Mouse (Mus musculus) left cerebral cortex, adult 9 months (tissue): ENCODE results near the gene G0s2.
"Not testable (repeated sequence)": the region's sequence is repeated elsewhere in the genome, so short reads cannot be mapped to it uniquely, and the experiment has no call there.

Source experiments
- DNase-seq, 2 experiments: peaks; one replicate each; pipeline ENCODE4 v3.0.0; 2022; ENCODE audit warnings: low spot score in 2 of 2

The G0s2 gene

DNA sequence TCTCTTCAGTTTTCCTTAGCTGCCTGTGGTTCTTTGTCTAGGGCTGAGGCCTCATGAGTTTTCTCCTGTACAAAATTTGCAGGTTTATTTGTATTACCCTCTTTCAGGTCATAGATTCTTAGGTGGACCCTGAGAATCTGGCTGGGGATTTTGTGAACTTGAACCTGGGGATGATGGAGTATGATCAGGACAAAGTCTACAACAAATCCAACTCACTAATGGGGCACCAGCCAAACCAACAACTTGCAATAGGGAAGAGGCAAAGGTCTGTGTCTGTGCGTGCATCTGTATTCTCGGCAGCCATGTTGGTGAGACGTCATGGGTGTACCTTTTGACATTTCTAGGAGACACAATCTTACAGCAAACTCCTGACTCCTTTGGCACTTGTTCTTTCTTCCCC, 16.1 kb upstream of the G0s2 start:
- DNase-seq = no peak

DNA sequence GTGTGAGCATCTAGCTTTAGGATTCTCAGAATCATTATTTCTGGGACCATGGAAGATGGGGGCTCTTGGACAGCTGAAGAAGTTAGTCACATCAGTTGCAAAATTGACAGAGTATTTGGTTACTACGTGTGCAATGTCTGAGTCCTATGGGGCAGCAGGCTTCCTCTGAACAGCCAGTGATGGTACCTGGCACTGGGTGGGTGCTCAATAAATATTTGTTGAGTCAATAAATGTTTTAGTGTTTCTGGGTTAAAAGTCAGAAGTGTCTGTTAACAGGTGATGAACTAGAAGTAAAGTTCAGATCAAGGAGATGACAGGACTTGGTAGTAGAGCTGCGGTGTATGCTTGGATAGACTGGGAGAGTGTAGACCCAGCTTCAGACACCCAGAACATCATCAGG, 14.6 kb upstream of the G0s2 start:
- DNase-seq = no peak

DNA sequence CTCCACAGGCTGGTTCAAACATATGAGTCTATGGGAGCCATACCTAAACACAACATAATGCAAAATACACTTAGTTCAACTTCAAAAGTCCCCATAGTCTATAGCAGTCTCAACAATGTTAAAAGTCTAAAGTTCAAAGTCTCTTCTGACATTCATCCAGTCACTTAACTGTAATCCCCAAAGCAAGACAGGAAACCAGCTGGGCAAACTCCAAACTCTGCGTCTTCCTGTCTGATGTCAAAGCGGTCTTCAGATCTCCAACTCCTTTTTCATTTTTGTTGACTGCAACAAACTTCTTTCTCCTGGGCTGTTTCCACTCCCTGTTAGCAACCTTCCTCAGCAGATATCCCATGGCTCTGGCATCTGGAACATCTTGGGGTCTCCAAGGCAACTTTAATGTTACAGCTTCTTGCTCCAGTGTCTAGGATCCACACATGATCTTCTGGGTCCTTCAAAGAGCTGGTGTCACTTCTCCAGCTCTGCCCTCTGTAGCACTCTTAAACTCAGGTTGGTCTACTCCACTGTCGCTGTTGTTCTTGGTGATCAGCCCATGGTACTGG, 12.8 kb upstream of the G0s2 start:
- DNase-seq = not testable (repeated sequence)

DNA sequence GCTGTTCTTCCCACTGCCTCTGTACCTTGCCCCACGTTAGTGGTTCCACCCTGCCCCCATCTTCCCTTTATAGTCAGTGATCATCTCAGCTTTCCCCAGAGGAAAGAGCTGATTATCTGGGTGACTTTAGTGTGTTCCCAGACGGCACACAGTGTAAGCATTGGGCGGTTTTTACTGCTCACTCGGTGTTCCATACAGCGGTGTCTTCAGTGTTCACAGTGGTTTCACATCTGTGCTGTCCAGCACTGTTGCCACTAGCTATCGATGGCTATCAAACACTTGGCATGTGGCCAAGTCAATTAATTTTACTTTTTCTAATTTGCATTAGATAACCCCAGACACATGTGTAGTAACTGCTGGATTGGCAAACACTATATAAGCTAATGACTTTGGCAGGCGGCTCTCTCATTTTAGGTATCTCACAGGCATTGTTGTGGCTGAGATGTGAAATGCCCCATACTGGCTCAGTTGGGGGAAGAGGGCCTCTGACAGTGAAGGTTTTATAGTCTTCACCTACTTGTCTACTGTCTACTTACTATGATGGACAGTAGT, 11.3 kb upstream of the G0s2 start:
- DNase-seq = no peak

DNA sequence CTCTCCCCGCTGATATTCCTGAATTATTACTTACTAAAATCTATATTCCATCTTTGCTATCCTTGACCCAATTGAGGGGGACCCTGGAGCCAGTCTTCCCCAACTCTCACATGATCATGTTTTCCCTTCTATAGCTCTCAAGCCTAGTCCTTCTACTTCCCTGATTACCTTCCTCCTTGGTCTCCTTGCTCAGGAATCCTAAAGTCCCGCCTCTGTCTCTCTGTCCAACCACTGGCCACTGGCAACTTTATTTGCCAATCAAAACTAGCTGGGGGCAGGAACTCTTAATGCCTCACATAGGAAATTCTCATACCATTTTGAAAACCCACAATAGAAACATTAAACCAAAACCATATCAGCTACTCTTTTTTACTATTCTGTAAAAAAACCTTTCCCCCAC, 8.3 kb upstream of the G0s2 start:
- DNase-seq = no peak

DNA sequence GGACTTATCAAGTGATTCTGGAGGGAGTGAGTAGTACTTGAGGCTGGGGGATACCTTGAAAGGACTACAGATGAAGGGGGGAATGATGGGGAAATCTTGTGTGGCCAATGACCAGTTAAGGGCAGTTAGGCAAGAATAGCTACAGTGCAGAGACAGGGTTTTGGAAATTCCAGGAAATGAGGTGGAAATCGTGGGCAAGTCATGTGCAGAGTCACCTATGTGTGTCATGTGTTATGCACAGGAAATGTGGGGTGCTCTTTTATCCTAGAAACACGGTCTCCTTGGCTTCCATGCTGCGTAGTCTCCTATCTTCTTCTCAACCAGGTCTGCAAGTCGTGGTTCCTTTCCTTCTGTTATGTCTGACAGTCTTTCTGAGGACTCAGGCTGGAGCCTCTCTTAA, 6.5 kb upstream of the G0s2 start:
- no peak for DNase-seq

DNA sequence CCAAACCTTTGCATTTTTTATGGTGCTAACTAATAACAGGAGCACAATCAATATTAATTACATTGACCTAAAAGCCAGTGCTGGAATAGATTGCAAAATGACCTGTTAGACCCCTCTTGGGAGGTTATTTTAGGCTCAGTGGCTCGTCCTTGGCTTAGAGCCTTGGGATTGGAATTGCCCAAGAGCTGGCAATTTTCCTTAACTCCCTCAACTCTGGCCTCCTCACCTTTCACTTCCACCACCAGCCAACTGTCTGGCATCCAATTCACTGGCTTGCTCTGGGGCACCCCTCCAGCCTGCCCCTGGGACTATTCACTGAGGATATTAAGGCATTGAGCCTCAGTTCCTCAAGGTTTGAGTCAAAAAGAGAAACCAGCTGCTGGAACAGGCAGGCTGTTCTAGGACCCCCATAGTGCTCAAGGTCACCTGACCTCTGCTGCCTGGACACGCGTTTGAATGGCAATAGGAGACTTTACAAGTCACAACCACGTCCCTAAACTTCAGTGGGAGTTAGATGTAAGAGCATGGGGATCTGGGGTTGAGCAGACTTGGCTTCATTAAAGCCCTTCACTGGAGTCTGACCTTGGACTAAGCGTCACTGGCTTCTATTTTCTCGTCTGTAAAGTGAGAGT, 5.5 kb upstream of the G0s2 start:
- DNase-seq = no peak

DNA sequence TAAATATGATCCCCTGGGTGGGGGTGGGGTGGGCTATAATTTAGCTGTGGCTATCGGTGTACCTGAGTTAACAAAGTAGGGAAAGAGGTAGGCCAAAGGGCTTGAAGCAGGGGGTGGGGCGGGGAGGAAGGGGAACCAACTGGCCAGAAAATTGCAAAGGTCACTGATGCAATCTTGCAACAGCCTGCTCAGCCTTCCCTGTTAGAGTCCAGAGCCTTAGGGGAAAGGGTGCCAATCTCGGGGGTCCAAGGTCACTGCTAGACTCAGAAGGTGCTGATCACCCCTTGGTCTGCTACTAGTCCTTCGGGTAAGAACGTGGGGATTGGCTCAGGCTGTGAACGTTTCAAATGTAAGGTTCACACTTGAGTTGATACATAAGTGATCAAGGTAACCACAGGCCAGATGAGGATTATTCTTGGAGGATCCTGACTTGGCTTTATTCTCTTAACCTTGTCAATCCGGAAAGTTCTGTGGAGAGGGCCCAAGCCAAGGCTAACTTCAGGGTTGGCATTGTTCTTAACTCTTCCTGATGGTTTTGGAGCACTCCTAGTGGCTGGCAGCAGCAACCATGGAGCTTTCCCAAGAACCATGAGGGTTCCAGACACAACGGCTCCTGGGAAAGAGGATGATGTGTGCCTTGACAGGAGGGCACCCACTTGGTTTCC, 1.5 kb upstream of the G0s2 start:
- no peak for DNase-seq

DNA sequence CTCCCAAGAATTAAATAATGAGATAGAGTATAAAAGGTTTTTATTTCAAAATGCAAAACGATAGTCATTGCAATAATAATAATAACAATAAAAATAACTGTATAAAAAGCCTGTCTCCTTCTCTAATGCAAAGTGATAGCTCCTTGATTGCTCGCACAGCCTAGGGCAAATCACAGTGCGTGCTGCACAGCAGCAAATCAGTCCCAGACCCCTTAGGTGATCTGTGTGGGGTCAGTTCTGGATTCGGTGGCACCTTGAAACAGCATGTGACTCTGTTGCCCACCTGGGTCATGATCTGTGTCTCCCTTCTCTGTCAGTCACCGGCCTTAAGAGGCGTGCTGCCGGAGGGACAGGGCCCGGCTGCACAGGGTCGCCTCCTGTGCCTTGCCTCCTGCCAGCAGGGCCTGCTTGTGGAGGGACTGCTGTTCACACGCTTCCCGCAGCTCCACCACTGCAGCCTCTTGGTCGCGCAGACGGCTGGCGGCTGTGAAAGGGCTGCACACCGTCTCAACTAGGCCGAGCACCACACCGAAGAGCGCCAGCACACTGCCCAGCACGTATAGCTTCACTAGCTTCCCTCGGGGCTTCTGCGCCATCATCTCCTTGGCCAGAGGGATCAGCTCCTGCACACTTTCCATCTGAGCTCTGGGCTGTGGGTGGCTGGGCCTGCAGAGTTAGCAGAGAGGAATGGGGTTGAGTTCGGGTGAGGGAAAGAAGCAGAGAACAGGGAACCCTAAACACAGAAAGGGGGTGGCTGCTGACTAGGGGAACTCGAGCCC, 691 bp downstream of the G0s2 start:
- no peak for DNase-seq

DNA sequence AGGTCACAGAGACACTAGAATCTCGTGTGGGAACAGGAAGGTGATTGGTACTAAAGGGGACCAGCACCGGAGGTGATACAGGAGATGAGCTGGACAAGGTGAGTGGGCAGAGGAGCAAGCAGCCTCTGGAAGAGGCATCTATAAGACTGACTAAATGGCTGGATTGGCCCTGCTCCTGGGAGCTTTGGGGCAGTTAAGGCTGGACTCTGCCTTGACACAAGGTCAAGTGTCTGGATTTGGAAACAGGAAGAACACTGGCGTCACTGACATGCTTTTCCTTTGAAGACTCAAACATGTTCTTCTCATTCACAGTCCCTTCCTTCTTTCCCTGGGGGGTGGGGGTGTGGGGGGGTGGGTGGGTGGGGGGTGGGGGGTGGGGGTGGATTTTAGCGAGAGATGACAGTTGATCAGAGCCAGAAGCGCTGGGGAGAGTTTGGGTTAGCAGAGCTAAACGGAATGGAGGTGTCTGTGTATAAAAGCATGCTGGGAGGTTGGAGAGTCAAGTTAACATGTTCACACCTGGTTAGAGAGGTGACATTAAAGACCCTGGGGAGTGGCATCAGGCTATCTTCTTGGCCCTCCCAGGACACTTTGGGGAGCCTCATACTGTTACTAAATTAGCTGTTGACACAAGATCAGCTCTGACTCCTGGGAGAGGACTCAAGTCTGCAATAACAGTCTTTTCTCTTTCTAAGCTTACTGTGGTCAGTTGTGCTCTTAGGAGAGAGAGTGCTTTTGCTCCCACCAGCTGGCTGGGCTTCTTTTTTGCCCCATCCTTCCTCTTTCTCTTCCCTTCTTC, 1.9 kb downstream of the G0s2 start:
- DNase-seq = no peak

DNA sequence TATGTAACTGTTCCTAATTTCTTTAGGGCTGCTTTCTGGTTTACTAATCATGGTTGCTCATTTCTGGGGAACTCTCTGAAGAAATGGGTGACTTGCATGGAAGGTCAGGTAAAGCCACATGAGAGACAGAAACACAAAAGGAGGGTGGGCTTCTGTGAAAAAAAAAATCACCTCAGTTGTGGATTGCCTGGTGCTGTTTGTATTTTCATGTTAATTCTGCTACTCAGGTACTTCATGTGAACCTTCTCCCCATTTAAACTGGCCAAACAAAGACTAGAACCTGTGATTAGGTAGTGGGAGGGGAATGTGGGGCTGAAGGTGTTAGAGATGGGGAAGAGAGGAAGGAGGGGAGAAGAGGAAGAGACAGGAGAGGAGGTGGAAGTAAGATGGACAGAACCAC, 7.3 kb downstream of the G0s2 start:
- no peak for DNase-seq

DNA sequence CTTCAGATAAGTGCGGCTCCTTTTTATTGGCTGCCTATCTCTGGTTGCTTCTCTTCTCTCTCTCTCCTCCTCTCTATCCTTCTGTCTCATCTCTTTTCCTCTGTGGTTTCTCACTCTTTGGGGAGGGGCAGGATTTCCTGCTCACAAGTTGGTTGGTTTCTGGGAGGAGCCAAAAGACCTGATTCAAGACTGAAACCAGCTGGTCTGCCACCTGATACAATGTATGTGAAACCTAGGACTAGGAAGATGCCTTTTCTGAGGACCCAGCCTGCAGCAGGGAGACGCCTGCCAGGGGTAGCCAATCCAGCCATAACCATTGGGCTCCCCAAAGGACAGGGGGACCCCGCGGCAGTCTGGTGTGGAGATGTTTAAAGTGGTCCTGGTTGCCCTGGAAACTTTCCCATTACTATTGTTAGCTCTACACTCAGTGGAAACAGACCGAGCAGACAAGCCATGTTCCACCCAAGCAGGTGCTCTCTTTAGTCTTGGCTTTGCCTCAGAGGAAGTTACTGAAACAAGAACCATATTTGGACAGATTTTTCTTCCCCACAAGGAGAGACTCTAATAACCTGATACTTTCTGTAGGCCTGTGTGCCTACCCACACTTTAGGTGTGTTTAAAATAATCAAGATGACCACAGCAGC, 8.9 kb downstream of the G0s2 start, which contains the start of gene Hsd11b1:
Gene Hsd11b1, minus strand, starts transcription at position 121 of the 644 bp plus-strand sequence.
- DNase-seq = no peak

DNA sequence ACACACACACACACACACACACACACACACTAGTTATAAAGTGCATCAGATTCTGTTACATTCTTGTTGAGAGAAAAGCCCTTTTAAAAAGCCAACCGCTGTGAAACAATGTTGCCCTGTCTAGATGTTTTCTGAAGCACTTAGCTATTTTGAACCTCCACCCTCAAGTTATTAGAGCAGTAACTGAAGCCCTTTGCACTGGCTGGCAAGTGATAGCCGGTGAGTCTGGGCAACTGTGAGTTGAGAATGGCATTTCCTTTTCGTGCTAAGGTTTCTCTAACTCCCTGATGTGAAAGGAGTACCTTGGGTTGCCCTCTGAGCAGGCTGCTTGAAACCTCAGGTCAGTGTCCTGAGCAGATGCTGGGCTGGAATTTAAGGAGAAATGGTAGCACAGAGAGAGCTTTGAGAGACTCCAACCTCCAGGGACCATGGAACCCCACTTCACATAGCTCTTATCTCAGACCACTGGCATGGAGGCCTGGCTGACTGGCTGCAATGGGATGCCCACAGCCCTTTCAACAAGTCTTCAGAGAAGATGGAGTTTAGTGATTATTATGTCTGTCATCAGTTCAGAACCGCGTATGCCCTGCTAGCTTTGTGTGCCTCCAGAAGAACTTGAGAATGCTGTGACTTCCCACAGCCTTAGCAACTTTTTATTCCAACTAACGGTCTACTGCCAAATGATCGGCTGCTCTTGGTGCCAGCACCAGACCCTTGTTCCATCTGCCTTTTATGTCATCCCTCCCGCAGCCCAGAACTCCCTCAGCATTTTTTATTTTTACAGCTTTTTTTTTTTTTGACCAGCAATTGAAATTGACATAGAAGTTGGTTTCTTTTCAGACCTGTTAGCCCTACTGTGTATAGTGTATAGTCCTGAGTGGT, 9.8 kb downstream of the G0s2 start:
- no peak for DNase-seq

DNA sequence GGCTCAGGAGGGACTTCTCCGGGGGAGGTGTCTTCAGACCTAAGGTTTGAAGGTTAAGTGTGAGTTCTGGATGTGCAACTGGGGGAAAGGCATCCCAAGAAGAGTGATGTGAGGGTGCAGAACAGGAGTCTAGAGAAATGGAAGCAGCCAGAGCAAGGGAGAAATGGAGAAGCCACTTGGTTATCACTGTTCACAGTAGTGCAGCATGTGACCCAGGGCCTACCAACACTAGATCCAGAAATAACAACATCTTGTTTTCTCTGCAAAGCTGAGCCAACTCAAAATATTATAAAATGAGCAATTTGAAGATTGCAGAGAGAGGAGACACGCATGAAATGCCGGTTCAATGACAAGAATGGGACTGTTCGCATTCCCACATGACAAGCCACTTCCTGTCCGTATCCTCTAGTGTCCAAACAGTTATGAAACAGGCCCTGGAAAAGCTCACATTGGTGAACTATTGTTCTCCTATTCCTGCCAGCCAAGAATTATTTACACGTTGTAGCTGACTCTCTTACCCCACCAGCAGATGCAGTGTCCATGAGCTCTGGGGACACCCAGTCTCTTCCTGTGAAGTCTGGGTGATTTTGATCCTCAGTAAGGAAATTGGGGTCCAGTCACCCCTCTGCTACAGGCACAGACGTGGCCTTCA, 11.0 kb downstream of the G0s2 start:
- no peak for DNase-seq

DNA sequence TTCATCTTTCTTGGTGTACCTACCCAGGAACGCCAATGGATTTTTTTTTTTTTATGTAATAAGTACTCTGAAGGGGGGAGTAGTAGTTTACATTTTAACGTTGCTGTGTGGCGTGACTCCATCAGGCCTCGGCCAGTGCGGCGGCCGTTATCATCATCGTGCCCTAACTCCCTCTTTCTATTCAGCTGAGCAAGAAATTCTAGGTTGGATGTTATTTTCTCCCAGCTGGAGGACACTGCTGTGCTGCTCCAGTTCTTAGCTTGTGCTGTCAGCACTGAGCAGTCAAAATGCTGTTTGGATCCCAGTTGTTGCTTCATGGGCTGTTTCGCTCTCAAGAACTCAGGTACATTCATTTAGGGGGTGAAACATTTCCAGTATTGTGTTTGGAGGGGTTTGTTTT, 13.5 kb downstream of the G0s2 start:
- DNase-seq = no peak

DNA sequence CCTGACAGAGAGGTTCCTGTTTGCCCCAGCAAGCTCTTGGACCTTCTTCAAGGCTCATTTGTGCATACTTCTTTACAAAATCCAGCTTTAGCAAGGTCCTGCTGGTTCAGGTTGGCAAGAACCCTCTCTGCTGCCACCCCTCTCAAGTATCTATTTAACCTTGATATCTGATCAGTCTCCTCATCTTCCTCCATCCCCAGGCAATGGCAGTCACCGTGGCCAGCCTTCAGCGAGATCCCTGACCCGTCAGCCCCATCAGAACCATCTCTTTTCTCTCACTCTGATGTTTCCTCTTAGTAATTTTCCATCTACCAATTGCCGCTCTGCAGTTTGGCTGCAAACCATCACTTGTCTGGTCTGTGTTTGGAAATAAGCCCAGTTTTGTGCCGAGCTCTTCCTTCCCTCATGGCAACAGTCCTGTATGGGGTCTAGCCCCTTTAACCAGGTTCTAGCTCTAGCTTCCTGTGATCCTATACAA, 16.4 kb downstream of the G0s2 start:
- DNase-seq = no peak

DNA sequence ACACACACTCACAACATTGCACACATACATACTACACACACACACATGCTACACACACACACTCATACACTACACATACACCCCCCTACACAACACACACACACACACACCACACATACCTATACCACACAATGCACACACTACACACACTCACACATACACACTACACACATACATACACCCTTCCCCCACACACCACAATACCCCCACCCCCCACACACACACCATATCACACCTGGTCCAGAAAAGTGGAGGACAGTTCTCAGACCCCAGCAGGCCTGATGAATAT, 16.8 kb downstream of the G0s2 start:
- no peak for DNase-seq

DNA sequence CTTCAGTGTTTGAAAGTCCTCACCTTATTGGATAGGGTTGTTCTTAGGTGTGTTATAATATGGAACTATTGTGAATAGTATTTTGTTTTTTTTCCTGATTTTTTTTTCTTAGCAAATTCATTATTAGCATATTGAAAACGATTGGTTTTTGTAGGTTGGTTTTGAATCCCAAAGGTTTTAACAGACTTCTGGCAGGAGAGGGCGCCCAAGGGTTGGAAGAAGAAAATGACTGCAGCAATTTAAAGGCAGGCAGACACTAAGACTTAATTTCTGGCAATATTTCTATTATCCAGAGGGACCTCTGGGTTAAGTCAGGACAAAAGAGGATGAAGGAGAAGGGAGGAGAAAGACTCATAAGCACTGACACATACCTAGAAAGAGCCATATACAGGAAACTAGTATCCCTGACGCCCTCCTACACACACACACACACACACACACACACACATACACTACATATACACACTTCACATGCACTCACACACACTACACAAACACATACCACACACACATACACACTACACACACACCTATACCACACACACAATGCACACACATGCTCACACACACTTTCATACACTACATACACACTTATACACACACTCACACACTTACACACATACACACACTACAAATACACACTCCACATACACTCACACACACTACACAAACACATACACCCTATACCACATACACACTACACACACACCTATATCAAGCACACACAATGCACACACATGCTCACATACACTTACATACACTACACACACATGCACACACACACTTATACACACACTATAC, 17.3 kb downstream of the G0s2 start:
- peak in 1 of 2 experiments; percentile 79 for DNase-seq

DNA sequence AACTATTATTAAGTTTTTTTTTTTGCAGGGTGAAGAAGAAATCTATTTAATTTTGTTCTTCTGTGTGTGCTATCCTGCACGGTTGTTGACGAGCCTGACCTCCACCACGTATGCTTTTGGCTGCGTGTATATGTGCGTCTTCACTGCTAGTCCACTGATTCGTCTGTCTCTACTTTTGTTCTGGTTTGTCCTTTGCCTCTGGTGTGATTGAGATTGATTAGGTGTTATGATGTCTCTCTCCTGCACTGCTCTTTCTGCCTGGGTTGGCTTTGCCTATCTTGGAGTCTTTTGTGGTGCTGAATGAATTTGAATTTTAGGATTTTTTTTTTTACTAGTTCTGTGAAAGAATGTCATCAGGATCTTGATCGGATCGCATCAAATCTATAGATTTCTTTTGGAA, 18.0 kb downstream of the G0s2 start:
- no peak for DNase-seq
